Mouse (Mus musculus): ENCODE measurements around the gene Prps1l3.
"Not testable (repeated sequence)": the region's sequence is repeated elsewhere in the genome, so short reads cannot be mapped to it uniquely, and the experiment has no call there.

The Prps1l3 gene

GRCm38 (mm10) chr12:57230192-57230706 lies at the start of gene Prps1l3, which contains the start of gene Mipol1:
Gene Prps1l3, plus strand, starts transcription at chr12:57230412.
Gene Mipol1, plus strand, starts transcription at chr12:57230427.
- peak; percentile 96 for DNase-seq (ENCODE audit: extremely low spot score)

- DNase-seq (ENCODE audit: extremely low spot score): no peak
These were observed 45.6 kb upstream of the Prps1l3 start for GRCm38 (mm10) chr12:57184401-57185147.

GRCm38 (mm10) chr12:57185475-57185874 lies 44.7 kb upstream of the Prps1l3 start:
- peak; percentile 27 for DNase-seq (ENCODE audit: extremely low spot score)

- DNase-seq (ENCODE audit: extremely low spot score): no peak
These were observed 44.1 kb upstream of the Prps1l3 start for GRCm38 (mm10) chr12:57186126-57186525.

- no peak for DNase-seq (ENCODE audit: extremely low spot score)
These were observed 43.2 kb upstream of the Prps1l3 start for GRCm38 (mm10) chr12:57187032-57187431.

GRCm38 (mm10) chr12:57194609-57195008 lies 35.6 kb upstream of the Prps1l3 start:
- peak; percentile 33 for DNase-seq (ENCODE audit: extremely low spot score)

GRCm38 (mm10) chr12:57196286-57196607 lies 34.0 kb upstream of the Prps1l3 start:
- no peak for DNase-seq (ENCODE audit: extremely low spot score)

- peak; percentile 73 for DNase-seq (ENCODE audit: extremely low spot score)
These were observed 33.4 kb upstream of the Prps1l3 start for GRCm38 (mm10) chr12:57196608-57197362.

- DNase-seq (ENCODE audit: extremely low spot score): no peak
These were observed 32.7 kb upstream of the Prps1l3 start, which contains the start of gene Slc25a21 for GRCm38 (mm10) chr12:57197363-57198026. Gene Slc25a21, minus strand, starts transcription at chr12:57197472.

- no peak for DNase-seq (ENCODE audit: extremely low spot score)
These were observed 31.9 kb upstream of the Prps1l3 start for GRCm38 (mm10) chr12:57198269-57198668.

GRCm38 (mm10) chr12:57199427-57199826 lies 30.8 kb upstream of the Prps1l3 start:
- no peak for DNase-seq (ENCODE audit: extremely low spot score)

- DNase-seq (ENCODE audit: extremely low spot score): no peak
These were observed 28.3 kb upstream of the Prps1l3 start for GRCm38 (mm10) chr12:57201901-57202300.

GRCm38 (mm10) chr12:57204276-57204851 lies 25.8 kb upstream of the Prps1l3 start:
- DNase-seq (ENCODE audit: extremely low spot score): no peak

- peak; percentile 67 for DNase-seq (ENCODE audit: extremely low spot score)
These were observed 18.6 kb upstream of the Prps1l3 start for GRCm38 (mm10) chr12:57211353-57212311.

GRCm38 (mm10) chr12:57212463-57212862 lies 17.7 kb upstream of the Prps1l3 start:
- DNase-seq (ENCODE audit: extremely low spot score): not testable (repeated sequence)

GRCm38 (mm10) chr12:57226411-57226810 lies 3.8 kb upstream of the Prps1l3 start:
- no peak for DNase-seq (ENCODE audit: extremely low spot score)

GRCm38 (mm10) chr12:57227776-57228175 lies 2.4 kb upstream of the Prps1l3 start:
- no peak for DNase-seq (ENCODE audit: extremely low spot score)

GRCm38 (mm10) chr12:57229703-57230102 lies 509 bp upstream of the Prps1l3 start:
- no peak for DNase-seq (ENCODE audit: extremely low spot score)

GRCm38 (mm10) chr12:57231085-57231875 lies 1.1 kb downstream of the Prps1l3 start:
- DNase-seq (ENCODE audit: extremely low spot score): peak; percentile 36

- no peak for DNase-seq (ENCODE audit: extremely low spot score)
These were observed 3.2 kb downstream of the Prps1l3 start for GRCm38 (mm10) chr12:57233386-57233785.

Measured in embryo, embryonic 9.5 days (tissue).